Comparison of ENCODE assay signal across 9 mouse cellular contexts in genomic region chr6:121018147-121018546, GRCm38 (mm10).
DNase-seq lines count a peak whose midpoint lies in the region; ATAC-seq lines count a peak whose summit lies in the region.
"Had no signal": no experiment of that assay in that cellular context is flagged by ENCODE, and none has a peak within 500 bp of the region (broad histone marks: within the 10 kb centered on the region; RNA-seq: fewer than 3 reads in every experiment).

No protein-coding gene starts in this region.

- intact Hi-C loops in heart, postnatal 25 days (cut with DNase I): loop anchor here (5.0 kb wide), 1 partner anchor 89 kb away; no protein-coding TSS in a partner anchor
- intact Hi-C loops in heart, postnatal 10 days (cut with DNase I): no loop called here
- intact Hi-C loops in left cerebral cortex, postnatal 4 days (cut with DNase I): no loop called here

- no peak for ATAC-seq in CD4-positive, CD25-positive, alpha-beta regulatory T cell, adult 4 months
- ATAC-seq: forebrain, postnatal 0 days had no signal

- DNase-seq in CD4-positive, CD25-positive, alpha-beta regulatory T cell, adult 2 months (ENCODE audit: low read depth, low spot score): peak; percentile 6
- peak; percentile 60 to 75 for DNase-seq in heart, adult 18-20 months
- no peak for DNase-seq in heart, postnatal 25 days (ENCODE audit: low spot score)
- DNase-seq in cerebellum, adult 9-10 months: peak; percentile 78
- DNase-seq in heart, postnatal 10 days: peak; percentile 47 to 61
- no peak for DNase-seq in embryo, embryonic 11 days
- no peak for DNase-seq in left cerebral cortex, postnatal 4 days
- DNase-seq: forebrain, postnatal 0 days had no signal

Comparison
In these comparisons a context has a peak if more than half of its experiments do, and no peak if none do; other contexts are left out.
1. DNase-seq: peak in CD4-positive, CD25-positive, alpha-beta regulatory T cell, adult 2 months (single experiment), heart, adult 18-20 months (2 of 2), cerebellum, adult 9-10 months (single experiment) and heart, postnatal 10 days (2 of 2); none in heart, postnatal 25 days (single experiment), embryo, embryonic 11 days (single experiment) and left cerebral cortex, postnatal 4 days (single experiment).